Mouse (Mus musculus): ENCODE data around the gene Wfdc6a.
"Not testable (repeated sequence)": the region's sequence is repeated elsewhere in the genome, so short reads cannot be mapped to it uniquely, and the experiment has no call there.

Gene Wfdc6a

GRCm38 (mm10) chr2:164585025-164585725, at the start of gene Wfdc6a:
Wfdc6a (minus strand) TSS chr2:164585447.
- not testable (repeated sequence) for DNase-seq (ENCODE audit: low read depth)

- no peak for DNase-seq (ENCODE audit: low read depth)
Measured at GRCm38 (mm10) chr2:164621775-164622174, 36.5 kb upstream of the Wfdc6a start.

GRCm38 (mm10) chr2:164619050-164619449, 33.8 kb upstream of the Wfdc6a start:
- DNase-seq (ENCODE audit: low read depth) = no peak

- no peak for DNase-seq (ENCODE audit: low read depth)
Measured at GRCm38 (mm10) chr2:164615386-164615785, 30.1 kb upstream of the Wfdc6a start.

- DNase-seq (ENCODE audit: low read depth) = not testable (repeated sequence)
Measured at GRCm38 (mm10) chr2:164613471-164613870, 28.2 kb upstream of the Wfdc6a start, which contains the start of the genes Wfdc6b and Wfdc8. Wfdc6b (plus strand) TSS chr2:164613522. Wfdc8 (minus strand) TSS chr2:164613626.

DNA sequence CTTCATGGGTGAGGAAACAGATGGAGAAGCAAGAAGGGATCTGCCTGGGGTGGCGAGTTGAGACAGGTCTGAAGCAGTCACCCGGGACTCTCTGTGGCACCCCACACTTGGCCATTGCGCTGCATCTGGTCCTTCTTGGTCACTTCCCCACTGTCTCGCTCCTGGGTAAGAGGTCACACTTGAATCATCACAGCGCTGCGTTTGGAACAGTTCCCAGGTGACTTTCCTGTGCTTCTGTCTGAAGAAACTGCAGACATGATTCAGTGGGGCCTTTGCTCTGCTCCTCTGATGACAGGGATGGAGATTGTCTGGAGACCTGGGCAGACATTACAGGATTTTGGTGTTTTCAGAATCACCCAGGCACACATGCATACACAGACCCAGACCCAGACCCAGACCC, 23.5 kb upstream of the Wfdc6a start:
- DNase-seq (ENCODE audit: low read depth) = no peak

- no peak for DNase-seq (ENCODE audit: low read depth)
Measured at GRCm38 (mm10) chr2:164604411-164604810, 19.2 kb upstream of the Wfdc6a start.

DNA sequence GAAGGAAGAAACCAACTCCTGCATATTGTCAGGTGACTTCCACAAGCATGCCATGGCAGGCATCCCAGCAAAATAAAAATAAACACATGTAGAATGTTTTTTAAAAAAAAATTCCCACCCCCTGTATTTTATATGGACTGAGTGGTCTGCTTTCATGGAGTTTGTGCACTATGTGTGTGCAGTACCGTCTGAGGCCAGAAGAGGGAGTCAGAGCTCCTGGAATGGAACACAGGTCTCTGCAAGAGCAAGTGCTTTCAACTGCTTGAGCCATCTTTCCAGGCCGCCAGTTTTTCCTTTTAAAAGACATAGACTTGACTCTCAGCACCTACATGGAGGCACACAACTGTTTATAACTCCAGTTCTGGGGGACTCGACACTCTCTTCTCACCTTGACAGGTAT, 18.2 kb upstream of the Wfdc6a start:
- DNase-seq (ENCODE audit: low read depth) = no peak

GRCm38 (mm10) chr2:164600179-164600578, 14.9 kb upstream of the Wfdc6a start:
- no peak for DNase-seq (ENCODE audit: low read depth)

DNA sequence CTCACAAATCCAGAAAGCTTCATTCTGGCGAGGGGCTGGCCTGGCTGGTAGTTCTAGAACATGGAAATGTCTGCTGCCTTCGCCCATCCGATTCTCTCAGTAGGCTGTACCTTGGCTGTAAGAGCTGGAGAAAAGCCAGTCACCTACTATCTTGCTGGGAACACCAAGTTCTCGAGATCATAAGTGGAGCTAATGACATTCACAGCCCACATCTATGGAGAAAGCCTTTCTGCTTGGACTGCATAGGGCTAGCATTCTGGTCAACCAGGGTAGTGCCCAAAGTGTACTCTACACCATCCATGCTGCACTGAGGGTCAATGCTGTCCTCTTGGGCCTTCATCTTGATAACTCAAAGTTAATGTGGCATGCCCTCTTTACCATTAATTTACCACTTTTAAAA, 8.2 kb upstream of the Wfdc6a start, which contains the start of gene Eppin:
TSS of gene Eppin (minus strand) at position 101 of the 400 bp plus-strand sequence.
- DNase-seq (ENCODE audit: low read depth) = no peak

DNA sequence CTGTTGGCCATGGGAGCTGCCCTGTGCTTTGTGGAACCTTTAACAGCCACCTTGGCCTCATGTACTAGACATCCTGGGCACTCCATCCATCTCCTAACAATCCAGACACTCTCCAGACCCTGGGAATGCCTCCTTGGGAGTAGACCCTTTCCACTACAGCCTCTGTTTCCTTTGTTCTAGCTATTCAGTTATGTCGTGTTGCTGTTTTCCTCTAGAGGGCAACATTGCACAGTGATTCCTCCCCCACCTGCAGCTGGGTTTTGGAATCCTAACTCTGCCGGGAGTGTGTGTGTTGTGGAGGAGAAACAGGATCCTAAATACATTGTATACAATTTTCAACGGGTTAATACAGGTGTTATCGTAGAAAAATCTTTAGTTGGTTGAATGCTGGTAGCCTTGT, 6.8 kb upstream of the Wfdc6a start:
- no peak for DNase-seq (ENCODE audit: low read depth)

- not testable (repeated sequence) for DNase-seq (ENCODE audit: low read depth)
Measured at GRCm38 (mm10) chr2:164573359-164573758, 11.9 kb downstream of the Wfdc6a start, which contains the start of gene Spint3. Spint3 (minus strand) TSS chr2:164573459.

DNA sequence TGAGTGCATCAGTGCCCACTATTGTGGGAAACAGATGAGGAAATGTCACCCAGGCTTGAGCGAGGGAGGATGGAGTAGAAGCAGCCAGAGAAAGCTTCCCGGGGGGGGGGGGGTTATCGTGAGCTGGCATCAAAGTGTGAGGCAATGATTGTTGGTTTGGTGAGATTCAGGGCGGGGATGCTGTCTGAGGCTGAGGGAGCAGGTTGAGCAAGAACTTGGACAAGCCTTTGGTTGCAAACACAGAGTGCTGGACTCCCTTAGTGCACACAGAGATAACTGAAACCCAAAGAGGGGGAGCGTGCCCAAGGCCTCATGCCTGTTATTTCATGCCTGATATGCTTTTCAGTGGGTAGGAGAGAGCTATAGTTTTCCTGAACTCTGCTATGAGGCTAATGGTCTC, 17.8 kb downstream of the Wfdc6a start:
- DNase-seq (ENCODE audit: low read depth) = no peak

- DNase-seq (ENCODE audit: low read depth) = no peak
Measured at GRCm38 (mm10) chr2:164566997-164567396, 18.2 kb downstream of the Wfdc6a start.

- no peak for DNase-seq (ENCODE audit: low read depth)
Measured at GRCm38 (mm10) chr2:164564346-164564745, 20.9 kb downstream of the Wfdc6a start.

GRCm38 (mm10) chr2:164563339-164564038, 21.8 kb downstream of the Wfdc6a start:
- DNase-seq (ENCODE audit: low read depth) = no peak

GRCm38 (mm10) chr2:164562391-164563188, 22.7 kb downstream of the Wfdc6a start, which contains the start of gene Wfdc2:
Wfdc2 (plus strand) TSS chr2:164562413.
- no peak for DNase-seq (ENCODE audit: low read depth)

DNA sequence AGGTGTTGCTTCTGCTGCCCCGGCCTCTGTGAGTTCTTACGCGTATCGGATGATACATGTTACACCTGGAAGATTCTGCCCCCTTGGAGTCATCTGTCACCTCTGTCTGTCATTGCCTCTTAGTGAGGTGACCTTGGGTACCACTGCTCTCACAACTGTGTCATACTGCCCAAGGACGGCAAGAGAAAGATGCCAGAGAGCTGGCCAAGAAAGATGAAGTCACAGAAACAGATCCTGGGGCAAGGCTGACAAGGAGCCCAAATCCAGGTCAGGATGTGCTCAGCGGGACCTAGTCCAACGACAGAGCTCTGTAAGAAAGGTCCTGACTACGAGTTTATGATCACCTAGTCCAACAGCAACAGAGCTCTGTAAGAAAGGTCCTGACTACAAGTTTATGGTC, 25.1 kb downstream of the Wfdc6a start:
- no peak for DNase-seq (ENCODE audit: low read depth)

- no peak for DNase-seq (ENCODE audit: low read depth)
Measured at GRCm38 (mm10) chr2:164558991-164559645, 26.1 kb downstream of the Wfdc6a start.

GRCm38 (mm10) chr2:164558426-164558825, 26.8 kb downstream of the Wfdc6a start:
- DNase-seq (ENCODE audit: low read depth) = no peak

- no peak for DNase-seq (ENCODE audit: low read depth)
Measured at GRCm38 (mm10) chr2:164551502-164551901, 33.7 kb downstream of the Wfdc6a start.

DNA sequence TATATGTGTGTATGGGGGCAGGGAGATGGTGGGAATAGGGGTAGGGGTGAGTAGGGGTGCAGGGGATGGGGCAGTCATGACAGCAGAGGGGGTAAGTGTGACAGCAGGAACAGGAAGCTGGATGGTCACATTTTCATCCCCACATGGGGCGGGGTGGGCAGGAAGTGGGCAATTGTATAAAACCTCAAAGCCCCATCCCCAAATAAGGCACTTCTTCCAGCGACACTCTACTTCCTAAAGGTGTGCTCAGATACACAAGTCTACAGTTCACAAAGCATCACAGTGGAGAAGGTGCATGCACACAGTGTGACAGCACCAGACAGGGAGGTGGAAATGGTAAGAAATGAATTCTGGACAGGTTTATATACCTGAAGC, 34.4 kb downstream of the Wfdc6a start:
- no peak for DNase-seq (ENCODE audit: low read depth)
